Mouse (Mus musculus) ES-E14 (cell line): ENCODE measurements at regions not wholly inside any gene's neighbourhood (a gene's known extent, or its start where the extent isn't known, plus 50 kb on each side); places are given as distances from the start of the nearest gene placed in this dataset.

Source experiments
- CHD2 ChIP-seq: IDR thresholded peaks from 2 replicates; pipeline ENCODE4 v1.6.1; 2014; ENCODE audit warnings: mild to moderate bottlenecking, low read depth, low read length, inconsistent platforms
- HCFC1 ChIP-seq: IDR thresholded peaks from 2 replicates; pipeline ENCODE4 v1.6.1; 2012; ENCODE audit warnings: low read length, inconsistent platforms, borderline replicate concordance; ENCODE audit not compliant: insufficient read depth
- ZNF384 ChIP-seq: IDR thresholded peaks from 2 replicates; pipeline ENCODE4 v1.6.1; 2012; ENCODE audit warnings: low read depth, low read length, inconsistent platforms

DNA sequence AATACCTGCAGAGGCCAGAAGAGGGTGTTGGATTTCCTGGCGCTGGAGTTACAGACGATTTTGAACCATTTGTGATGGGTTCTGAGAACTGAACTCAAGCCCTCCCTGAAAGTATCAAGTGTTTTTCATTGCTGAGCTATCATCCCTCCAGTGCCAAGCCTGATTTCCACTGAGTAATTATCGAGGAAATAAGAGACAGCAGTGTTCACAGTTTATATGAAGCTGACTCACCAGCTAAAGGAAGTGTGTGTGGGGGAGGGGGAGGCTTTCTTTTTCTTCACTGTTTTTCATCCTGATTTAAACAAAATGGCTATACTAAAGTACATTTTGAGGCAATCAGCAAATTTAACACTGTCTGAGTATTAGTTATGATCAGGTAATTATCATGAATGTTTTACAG lies 227.4 kb upstream of the Tmem132c start:
- no peak for TF ChIP-seq HCFC1
- TF ChIP-seq CHD2: no peak
- no peak for TF ChIP-seq ZNF384
